Mouse (Mus musculus) cerebellum, adult 2 months (tissue): ENCODE data around the gene Zbtb20. TPM values are rescaled to one million over a fixed set of nuclear protein-coding genes. Genes with fewer than 3 reads are reported as not detected.

Experiments used
- DNase-seq, 2 experiments: peaks; one replicate each; pipeline ENCODE4 v3.0.0; 2021
- H3K27ac ChIP-seq: fragments of 200-500 bp; 2 replicates; pipeline ENCODE4 v1.5.1; 2012; ENCODE audit warnings: low read length, control low read depth, inconsistent platforms; ENCODE audit not compliant: insufficient read depth
- H3K27me3 ChIP-seq: fragments of 200-500 bp; 2 replicates; pipeline ENCODE4 v1.6.1; 2012; ENCODE audit warnings: inconsistent platforms, mild to moderate bottlenecking, low read length, moderate library complexity; ENCODE audit not compliant: control insufficient read depth, insufficient read depth
- H3K4me1 ChIP-seq: fragments of 200-500 bp; 2 replicates; pipeline ENCODE4 v1.6.1; 2011; ENCODE audit warnings: low read length; ENCODE audit not compliant: control insufficient read depth, insufficient read depth
- H3K4me3 ChIP-seq: fragments of 200-500 bp; replicated peaks from 2 replicates; pipeline ENCODE3; 2011; ENCODE audit warnings: mild to moderate bottlenecking, low read depth, low read length, control low read depth; ENCODE audit not compliant: insufficient read depth
- CTCF ChIP-seq: fragments of 200-500 bp; IDR thresholded peaks from 2 replicates; pipeline ENCODE4 v1.5.1; 2011; ENCODE audit warnings: low read depth, mild to moderate bottlenecking, control low read depth, low read length, moderate library complexity, borderline replicate concordance; ENCODE audit not compliant: insufficient read depth
- POLR2A ChIP-seq: fragments of 200-500 bp; IDR thresholded peaks from 2 replicates; pipeline ENCODE4 v1.6.1; 2011; ENCODE audit warnings: low read length, control low read depth, borderline replicate concordance; ENCODE audit not compliant: insufficient read depth
- WGBS: fragments of 180-500 bp; shearing (Covaris S2); methylation state at CpG from one replicate; pipeline ENCODE4 v1.1.7; 2018; 5-methylcytosine and 5-hydroxymethylcytosine counted together
- polyA plus RNA-seq: library from polyadenylated mRNA; depleted of rRNA; stranded (reverse); fragments of >200 nt; gene quantifications from 2 replicates; pipeline ENCODE4 v1.2.3, GENCODE M21; 2012

The Zbtb20 gene
- polyA plus RNA-seq, 1 experiment: 25.2 TPM

DNA sequence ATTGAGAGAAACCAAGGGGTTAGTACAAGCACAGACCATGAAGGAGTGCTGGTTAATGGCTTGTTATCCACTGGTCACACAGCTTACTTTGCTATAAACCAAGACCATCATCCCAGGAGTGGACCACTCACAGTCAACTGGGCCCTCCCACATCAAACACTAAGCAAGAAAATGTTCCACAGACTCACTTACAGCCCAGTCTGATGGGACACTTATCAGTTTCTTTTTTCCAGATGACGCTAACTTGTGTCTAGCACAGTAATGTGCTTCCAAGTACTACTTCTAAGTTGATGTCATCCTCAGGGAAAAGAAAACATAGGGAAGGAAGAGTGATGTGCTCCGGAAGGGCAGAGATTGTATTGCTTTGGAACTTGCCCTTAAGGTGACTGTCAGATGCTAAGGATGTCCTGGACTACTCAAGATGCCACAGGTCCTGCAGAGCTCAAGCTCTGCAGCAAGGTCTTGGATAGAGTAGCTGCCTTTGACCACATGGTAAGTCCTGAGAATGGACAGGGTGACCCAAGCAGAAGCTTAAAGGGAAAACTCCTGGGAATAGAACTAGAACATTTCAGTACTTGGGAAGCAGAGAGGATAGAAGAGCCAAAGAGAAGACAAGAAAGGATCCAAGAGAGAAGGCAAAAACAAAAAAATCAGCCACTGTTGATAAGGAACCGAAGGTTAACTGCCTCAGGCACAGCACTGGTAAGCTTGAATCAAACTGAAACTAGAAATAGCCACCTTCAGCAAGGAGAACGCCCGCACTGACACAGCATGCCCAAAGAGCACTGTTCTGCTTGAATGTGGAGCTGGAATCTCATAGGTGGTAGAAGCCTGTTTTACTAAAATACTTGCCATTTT, 556.1 kb downstream of the Zbtb20 start:
- WGBS: 90% methylated on average over 5 of the region's 5 CpGs
- no peak for TF ChIP-seq CTCF
- no peak for TF ChIP-seq POLR2A
- Histone ChIP-seq H3K27me3 (no peaks in the 10 kb centered on the region), H3K27ac (no peak overlapping the region), H3K4me3 (no peak overlapping the region), H3K4me1 (no peaks in the 10 kb centered on the region)
- no peak for DNase-seq

DNA sequence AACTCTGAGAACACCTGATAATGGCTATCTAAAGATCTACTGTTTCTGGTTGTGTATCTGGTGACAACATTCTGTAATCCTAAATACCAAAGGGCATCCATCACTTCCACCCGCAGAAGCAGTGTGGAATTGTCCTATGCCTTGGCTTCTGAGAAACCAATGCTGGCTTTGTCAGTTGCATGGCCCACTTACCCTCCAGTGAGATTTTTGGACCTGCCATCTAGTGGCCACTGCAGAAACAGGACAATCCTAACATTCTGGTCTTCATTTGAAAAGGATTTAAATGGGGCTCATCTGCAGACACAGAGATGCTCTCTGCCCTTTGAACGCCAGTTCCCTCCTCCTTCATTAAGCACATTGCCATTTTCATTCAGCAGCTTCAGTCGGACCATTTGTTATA, 559.3 kb downstream of the Zbtb20 start:
- Histone ChIP-seq H3K4me1 (no peaks in the 10 kb centered on the region), H3K27ac (no peak overlapping the region), H3K4me3 (no peak overlapping the region), H3K27me3 (no peaks in the 10 kb centered on the region)
- peak; percentile 43 to 50 for DNase-seq
- 54% methylated on average over 3 of the region's 3 CpGs for WGBS
- peak; percentile 58; the same call in 1 of the 2 replicates for TF ChIP-seq CTCF
- TF ChIP-seq POLR2A: no peak

DNA sequence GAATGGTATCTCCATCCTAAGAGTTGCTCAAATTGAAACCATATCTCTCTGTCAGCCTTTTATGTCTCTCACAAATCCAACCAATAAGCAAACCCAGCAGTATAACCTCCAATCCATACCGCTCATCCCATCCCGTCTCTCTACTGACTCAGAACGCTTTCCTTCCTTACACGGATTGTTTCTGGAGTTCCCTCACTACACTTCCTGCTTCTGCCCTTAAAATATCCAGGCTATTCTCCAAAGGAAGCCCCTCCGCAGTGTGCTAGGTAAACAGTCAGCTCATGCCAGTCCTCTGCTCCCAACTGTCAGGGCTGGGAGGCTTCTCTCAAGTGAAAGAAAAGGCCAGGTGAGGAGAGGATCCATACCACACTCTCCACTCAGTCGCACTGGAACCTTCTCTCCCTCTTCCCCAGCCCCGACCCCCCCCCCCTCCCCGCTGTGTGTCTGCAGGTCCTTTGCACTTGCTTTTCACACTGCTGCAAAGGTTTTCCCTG, 563.2 kb downstream of the Zbtb20 start:
- no peak for TF ChIP-seq CTCF
- TF ChIP-seq POLR2A: no peak
- Histone ChIP-seq H3K4me3 (no peak overlapping the region), H3K4me1 (no peaks in the 10 kb centered on the region), H3K27me3 (no peaks in the 10 kb centered on the region), H3K27ac (no peak overlapping the region)
- 85% methylated on average over 8 of the region's 8 CpGs for WGBS
- DNase-seq: no peak

DNA sequence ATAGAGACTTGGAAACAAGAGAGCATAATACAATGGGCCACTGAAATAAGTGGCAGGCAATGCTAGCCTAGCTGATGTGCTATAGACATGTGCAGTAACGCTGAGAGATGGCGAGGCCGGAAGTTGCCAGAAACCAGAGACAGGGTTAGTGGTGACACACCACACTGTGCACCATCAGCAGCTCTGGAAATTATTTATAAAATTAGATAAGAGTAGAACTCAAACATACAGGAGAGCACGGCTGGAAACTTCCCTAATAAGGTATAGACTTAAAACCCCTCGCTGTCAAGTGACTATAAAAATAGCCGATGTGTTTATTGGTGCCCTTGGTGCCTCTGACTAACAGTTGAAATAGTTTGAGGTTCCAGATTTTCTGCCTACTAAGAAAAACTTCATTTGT, 565.7 kb downstream of the Zbtb20 start:
- no peaks in the 10 kb centered on the region for H3K4me1 ChIP-seq
- no peak for TF ChIP-seq CTCF
- TF ChIP-seq POLR2A: no peak
- no peak overlapping the region for H3K4me3 ChIP-seq
- H3K27ac ChIP-seq: no peak overlapping the region
- H3K27me3 ChIP-seq: no peaks in the 10 kb centered on the region
- DNase-seq: no peak
- 94% methylated on average over 6 of the region's 6 CpGs for WGBS

DNA sequence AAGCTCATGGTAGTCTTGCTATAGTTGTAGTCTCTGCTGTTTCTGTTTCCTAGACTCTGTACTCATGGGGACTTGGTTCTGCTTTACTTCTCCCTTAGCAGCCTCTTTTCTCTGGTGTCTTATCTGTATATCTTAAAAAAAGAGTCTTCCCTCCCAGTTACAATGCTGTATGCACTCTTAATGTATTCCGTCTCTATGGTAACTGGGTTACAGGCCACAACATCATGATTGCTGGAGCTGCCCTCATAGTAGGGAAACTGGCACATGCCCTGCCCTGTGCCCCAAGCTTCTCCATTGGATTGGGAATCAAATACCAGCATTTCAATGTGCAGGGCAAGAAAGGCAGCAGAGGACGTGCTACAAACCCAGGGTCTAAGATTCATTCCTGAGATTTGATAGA, 567.4 kb downstream of the Zbtb20 start:
- 88% methylated on average over 2 of the region's 2 CpGs for WGBS
- DNase-seq: no peak
- no peaks in the 10 kb centered on the region for H3K27me3 ChIP-seq
- TF ChIP-seq POLR2A (no peak), CTCF (no peak)
- H3K4me1 ChIP-seq: no peaks in the 10 kb centered on the region
- H3K4me3 ChIP-seq: no peak overlapping the region
- H3K27ac ChIP-seq: no peak overlapping the region

DNA sequence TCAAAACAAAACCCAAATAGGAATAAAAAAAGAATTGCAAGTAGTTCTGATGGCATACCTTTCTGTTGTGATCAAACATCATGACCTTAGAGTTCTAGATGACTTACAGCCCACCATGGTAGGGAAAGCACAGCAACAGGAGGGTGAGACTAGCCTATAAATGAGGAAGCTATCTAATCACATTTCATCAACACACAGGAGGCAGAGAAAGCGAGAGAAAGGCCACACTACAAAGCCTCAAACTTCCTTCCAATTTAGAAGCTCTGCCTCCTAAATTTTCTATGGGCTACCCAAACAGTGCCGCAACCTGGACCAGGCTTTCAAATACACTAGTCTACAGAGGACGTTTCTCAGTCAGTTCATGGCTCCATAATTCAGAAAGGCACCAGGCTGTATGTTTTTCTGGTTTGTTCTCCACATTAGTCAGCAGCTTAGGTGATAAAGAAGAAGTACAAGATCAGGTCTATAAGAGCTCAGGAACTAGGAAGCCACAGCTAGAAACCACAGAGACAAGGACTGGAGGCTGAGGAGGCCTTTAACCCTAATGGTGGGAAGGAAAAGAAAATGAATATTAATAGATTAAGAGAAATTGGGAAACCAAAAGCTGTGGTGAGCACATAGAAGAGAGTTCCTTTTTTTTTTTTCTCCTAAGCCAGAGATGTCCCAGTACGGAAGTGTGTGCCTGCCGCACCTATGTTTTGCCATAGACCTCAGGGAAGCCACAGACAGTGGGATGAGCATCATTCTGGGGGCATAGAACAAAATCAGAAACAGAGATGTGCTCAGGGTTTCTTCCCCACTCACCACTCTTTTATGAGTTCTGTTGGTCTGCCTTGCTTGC, 572.7 kb downstream of the Zbtb20 start:
- no peak overlapping the region for H3K27ac ChIP-seq
- 96% methylated on average over 5 of the region's 5 CpGs for WGBS
- TF ChIP-seq POLR2A (no peak), CTCF (no peak)
- H3K4me1 ChIP-seq: no peaks in the 10 kb centered on the region; the same call in 1 of the 2 replicates
- DNase-seq: no peak
- no peak overlapping the region for H3K4me3 ChIP-seq
- H3K27me3 ChIP-seq: no peaks in the 10 kb centered on the region

DNA sequence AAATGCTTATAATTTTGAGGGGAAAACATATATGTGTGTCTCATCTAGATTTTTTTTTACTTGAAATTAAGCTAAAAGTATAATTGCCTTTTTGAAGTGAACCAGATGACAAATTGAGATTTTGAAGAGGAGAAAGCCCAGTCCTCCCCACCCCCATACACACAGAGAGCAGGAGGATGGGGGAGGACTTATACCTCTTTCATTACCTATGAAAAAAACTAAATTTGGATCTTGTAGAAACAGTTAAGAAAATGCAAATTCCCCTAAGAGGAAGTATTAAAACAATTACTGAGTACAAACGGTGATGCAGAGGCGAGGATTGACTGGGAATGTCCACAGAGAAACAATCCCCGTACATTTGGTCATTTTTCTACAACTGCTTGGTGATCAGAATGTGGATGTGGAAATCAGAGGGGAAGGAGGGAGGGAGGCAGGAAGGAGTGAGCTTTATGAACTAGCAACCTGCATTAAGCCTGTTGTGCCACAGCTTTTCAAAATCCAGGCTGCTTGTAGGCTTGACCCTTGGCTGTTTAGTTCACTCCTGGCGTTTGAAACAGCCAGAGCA, 578.8 kb downstream of the Zbtb20 start:
- H3K27me3 ChIP-seq: no peaks in the 10 kb centered on the region
- DNase-seq: no peak
- TF ChIP-seq CTCF (no peak), POLR2A (no peak)
- no peaks in the 10 kb centered on the region; the same call in 1 of the 2 replicates for H3K4me1 ChIP-seq
- H3K27ac ChIP-seq: no peak overlapping the region
- WGBS: 83% methylated on average over 4 of the region's 4 CpGs
- no peak overlapping the region for H3K4me3 ChIP-seq
